Comparison of ENCODE assay signal across 8 mouse cellular contexts in genomic region chr12:101958556-101958955, GRCm38 (mm10). TPM values are rescaled to one million over a fixed set of nuclear protein-coding genes. Genes with fewer than 3 reads are reported as not detected.
DNase-seq lines count a peak whose midpoint lies in the region; ATAC-seq and TF ChIP-seq lines count a peak whose summit lies in the region.

No protein-coding gene starts in this region.

- H3K4me2 ChIP-seq in CH12.LX (ENCODE audit: insufficient read depth, low read depth, poor library complexity, severe bottlenecking): peak overlapping the region; percentile 95
- peak overlapping the region; percentile 68 for H3K4me2 ChIP-seq in heart, embryonic 14.5 days (ENCODE audit: low read length)
- peak overlapping the region; percentile 59 for H3K4me2 ChIP-seq in liver, embryonic 16.5 days (ENCODE audit: low read depth, low read length)

- no peak for ATAC-seq in heart, embryonic 14.5 days (ENCODE audit: insufficient number of reproducible peaks, insufficient read depth, low FRiP score, low read depth)
- no peak for ATAC-seq in liver, embryonic 16.5 days (ENCODE audit: low read depth)
- no peak for ATAC-seq in megakaryocyte-erythroid progenitor cell, adult 5-6 weeks (replicated peaks; ENCODE audit: low FRiP score, low TSS enrichment, poor library complexity, severe bottlenecking)

- TF ChIP-seq RAD21 in CH12.LX (IDR thresholded peaks at IDR 0.05; ENCODE audit: low read depth, low read length): no peak

- no peaks in the 10 kb centered on the region for H3K27me3 ChIP-seq in CH12.LX (replicated peaks)
- H3K27me3 ChIP-seq in ES-Bruce4 (ENCODE audit: control insufficient read depth, insufficient read depth, low read length, poor library complexity, severe bottlenecking): no peaks in the 10 kb centered on the region
- no peaks in the 10 kb centered on the region for H3K27me3 ChIP-seq in heart, embryonic 14.5 days (ENCODE audit: control insufficient read depth, insufficient read depth, low read length)
- H3K27me3 ChIP-seq in liver, embryonic 16.5 days (ENCODE audit: control insufficient read depth, insufficient read depth, low read depth, low read length): no peaks in the 10 kb centered on the region
- no peaks in the 10 kb centered on the region for H3K27me3 ChIP-seq in thymus, adult 2 months (ENCODE audit: control insufficient read depth, insufficient read depth, low read length)

- dilution Hi-C loops in CH12.LX (cut with MboI; ENCODE audit: extremely low pct_ligation_motif_present, extremely low pct_unique_long_range_greater_than_20kb, low sequenced_read_pairs): no loop called here

- H3K9ac ChIP-seq in CH12.LX (ENCODE audit: insufficient read depth, low read depth): peak overlapping the region; percentile 85
- H3K9ac ChIP-seq in ES-Bruce4 (ENCODE audit: low read depth, poor library complexity, severe bottlenecking): peak overlapping the region; percentile 69
- peak overlapping the region; percentile 58 for H3K9ac ChIP-seq in heart, embryonic 14.5 days (ENCODE audit: low read length)
- H3K9ac ChIP-seq in liver, embryonic 16.5 days (ENCODE audit: low read depth, low read length): peak overlapping the region; percentile 21; the same call in 1 of the 2 replicates

- TF ChIP-seq CTCF in CH12.LX (conservative IDR thresholded peaks at IDR 0.05 in 1 of 2, IDR thresholded peaks at IDR 0.05 in 1 of 2; ENCODE audit: low read depth in 2 of 2, low read length in 2 of 2): no peak
- no peak for TF ChIP-seq CTCF in ES-Bruce4 (IDR thresholded peaks at IDR 0.05; ENCODE audit: low read depth, low read length)
- TF ChIP-seq CTCF in thymus, adult 2 months (IDR thresholded peaks at IDR 0.05; ENCODE audit: borderline replicate concordance, control insufficient read depth, extremely low read depth, insufficient read depth, low read length, poor library complexity): no peak

- H3K9me3 ChIP-seq in CH12.LX (replicated peaks; ENCODE audit: low read length) (peaks cover 4% of the 10 kb centered on the region), ES-Bruce4 (replicated peaks; ENCODE audit: control insufficient read depth, insufficient read depth, low read length, poor library complexity, severe bottlenecking) (no peaks in the 10 kb centered on the region)
- no peaks in the 10 kb centered on the region for H3K9me3 ChIP-seq in heart, embryonic 14.5 days (ENCODE audit: control insufficient read depth, low read length)
- H3K9me3 ChIP-seq in liver, embryonic 16.5 days (replicated peaks; ENCODE audit: control insufficient read depth, low read length): no peaks in the 10 kb centered on the region

- TF ChIP-seq EP300 in CH12.LX (IDR thresholded peaks at IDR 0.05; ENCODE audit: low read length): 0 out of 2 replicates have a peak, but pooled peaks have one; percentile 30
- TF ChIP-seq EP300 in ES-Bruce4 (IDR thresholded peaks at IDR 0.05; ENCODE audit: insufficient read depth, low read depth, low read length): no peak

- H3K4me1 ChIP-seq in CH12.LX (ENCODE audit: control insufficient read depth in 1 of 2, insufficient read depth in 2 of 2): peaks cover 8 to 31% of the 10 kb centered on the region in 2 experiments; a peak in 3 of 4 replicates
- H3K4me1 ChIP-seq in ES-Bruce4 (ENCODE audit: control insufficient read depth, insufficient read depth, low read length): peaks cover 1% of the 10 kb centered on the region
- peaks cover 0 to 10% of the 10 kb centered on the region in 2 experiments; a peak in 2 of 4 replicates for H3K4me1 ChIP-seq in heart, embryonic 14.5 days (ENCODE audit: control insufficient read depth in 2 of 2, insufficient read depth in 2 of 2, low read length in 2 of 2)
- peaks cover 17% of the 10 kb centered on the region for H3K4me1 ChIP-seq in liver, embryonic 16.5 days (ENCODE audit: control insufficient read depth, low read depth, low read length)
- H3K4me1 ChIP-seq in thymus, adult 2 months (replicated peaks; ENCODE audit: control insufficient read depth, insufficient read depth, low read length): no peaks in the 10 kb centered on the region

- H3K27ac ChIP-seq in CH12.LX (ENCODE audit: insufficient read depth, low read depth): 0 out of 2 replicates have a peak overlapping the region, but pooled peaks have one; percentile 58
- no peak overlapping the region for H3K27ac ChIP-seq in ES-Bruce4 (ENCODE audit: insufficient read depth, low read length)
- H3K27ac ChIP-seq in heart, embryonic 14.5 days (replicated peaks in 1 of 2; ENCODE audit: control insufficient read depth in 1 of 2, insufficient read depth in 1 of 2, low read depth in 2 of 2, low read length in 2 of 2): no peak overlapping the region; a peak in 1 of 4 replicates
- H3K27ac ChIP-seq in liver, embryonic 16.5 days (ENCODE audit: low read length): peak overlapping the region; percentile 29; the same call in 1 of the 2 replicates
- H3K27ac ChIP-seq in thymus, adult 2 months (ENCODE audit: control insufficient read depth, insufficient read depth, low read length): no peak overlapping the region

- DNase-seq in CH12.LX (ENCODE audit: extremely low read depth): peak; percentile 56
- DNase-seq in thymus, adult 2 months: no peak
- DNase-seq in thymus, postnatal 10 days (ENCODE audit: low spot score in 2 of 2): no peak
- no peak for DNase-seq in adrenal gland, postnatal 25 days

- 49% methylated on average over 9 of the region's 9 CpGs for WGBS in heart, embryonic 14.5 days
- 17% methylated on average over 9 of the region's 9 CpGs for WGBS in liver, embryonic 16.5 days (ENCODE audit: insufficient replicate concordance)
- 15% methylated on average over 9 of the region's 9 CpGs for WGBS in thymus, adult 2 months

- H3K4me3 ChIP-seq in CH12.LX (replicated peaks in 1 of 3; ENCODE audit: low read depth in 2 of 3, low read length in 2 of 3, poor library complexity in 1 of 3) (peak overlapping the region in 2 of 3 experiments; percentile 54 to 92), ES-Bruce4 (ENCODE audit: low read depth, low read length) (peak overlapping the region; percentile 51)
- peak overlapping the region; percentile 23 to 83; a peak in 3 of 4 replicates for H3K4me3 ChIP-seq in heart, embryonic 14.5 days (ENCODE audit: control insufficient read depth in 1 of 2, insufficient read depth in 1 of 2, low read depth in 1 of 2, low read length in 2 of 2)
- H3K4me3 ChIP-seq in liver, embryonic 16.5 days (ENCODE audit: low read depth, low read length): peak overlapping the region; percentile 93
- H3K4me3 ChIP-seq in thymus, adult 2 months (ENCODE audit: control insufficient read depth, insufficient read depth, low read length): no peak overlapping the region

- H3K36me3 ChIP-seq in CH12.LX (replicated peaks in 1 of 2; ENCODE audit: control insufficient read depth in 1 of 2, insufficient read depth in 1 of 2, low read length in 1 of 2) (peaks cover 0 to 9% of the 10 kb centered on the region in 2 experiments), ES-Bruce4 (ENCODE audit: control insufficient read depth, insufficient read depth, low read length, poor library complexity, severe bottlenecking) (no peaks in the 10 kb centered on the region)
- H3K36me3 ChIP-seq in heart, embryonic 14.5 days (ENCODE audit: control insufficient read depth, insufficient read depth, low read length): no peaks in the 10 kb centered on the region
- H3K36me3 ChIP-seq in liver, embryonic 16.5 days (ENCODE audit: control insufficient read depth, insufficient read depth): no peaks in the 10 kb centered on the region
- H3K36me3 ChIP-seq in thymus, adult 2 months (ENCODE audit: control insufficient read depth, insufficient read depth, low read length): no peaks in the 10 kb centered on the region

- H3K79me2 ChIP-seq in CH12.LX (replicated peaks; ENCODE audit: control insufficient read depth, extremely low read depth, insufficient read depth, poor library complexity, severe bottlenecking): peaks cover 4% of the 10 kb centered on the region

- TF ChIP-seq POLR2A in CH12.LX (IDR thresholded peaks at IDR 0.05; ENCODE audit: low read depth, low read length) (no peak), ES-Bruce4 (IDR thresholded peaks at IDR 0.05; ENCODE audit: insufficient read depth, low read length) (no peak)
- no peak for TF ChIP-seq POLR2A in thymus, adult 2 months (IDR thresholded peaks at IDR 0.05; ENCODE audit: control insufficient read depth, extremely low read depth, insufficient read depth, low read length, poor library complexity)

- in situ Hi-C loops in CH12.LX (cut with MboI; ENCODE audit: low pct_ligation_motif_present, low pct_unique_long_range_greater_than_20kb, low sequenced_read_pairs): no loop called here

RNA-seq across cellular contexts. Expression of gene Atxn3, which starts 0.5 kb away (rescaled TPM):
- total RNA-seq in CH12.LX (2012; rRNA removed) (10.8 and 11.2 TPM in 2 replicates), CH12.LX (2014; rRNA removed) (24.4 and 25.8 TPM in 2 replicates)
- polyA plus RNA-seq in CH12.LX (2012; ENCODE audit: insufficient read length, low read depth) (19.9 and 21.8 TPM in 2 replicates), ES-Bruce4 (2011; ENCODE audit: insufficient read depth, insufficient read length, low read depth, missing spikeins) (28.1 and 34.9 TPM in 2 replicates)
- polyA plus RNA-seq in heart, embryonic 14.5 days (2014; fragmentation: Nextera tagmentation; extraction: Ambion mirVana): 8.8 and 10.2 TPM in 2 replicates
- 8.6 and 9.5 TPM in 2 replicates for polyA plus RNA-seq in liver, embryonic 16.5 days (2015; fragmentation: Nextera tagmentation; extraction: Ambion mirVana)
- 5.5 and 6.0 TPM in 2 replicates for polyA plus RNA-seq in thymus, adult 2 months (2012; rRNA removed)
- total RNA-seq in megakaryocyte-erythroid progenitor cell, adult 5-6 weeks (2014; fragmentation: Nextera tagmentation): 18.9 and 24.3 TPM in 2 replicates
- total RNA-seq in megakaryocyte-erythroid progenitor cell, adult 5-6 weeks (2017): 46.3 and 70.9 TPM in 2 replicates
- 18.5 and 30.1 TPM in 2 replicates for total RNA-seq in adrenal gland, postnatal 25 days (2021)

RNA-seq across cellular contexts. Expression of gene Cpsf2, which starts 17.2 kb away (rescaled TPM):
- total RNA-seq in CH12.LX (2012; rRNA removed) (32.7 and 38.1 TPM in 2 replicates), CH12.LX (2014; rRNA removed) (42.0 and 45.5 TPM in 2 replicates)
- polyA plus RNA-seq in CH12.LX (2012; ENCODE audit: insufficient read length, low read depth) (34.6 and 36.1 TPM in 2 replicates), ES-Bruce4 (2011; ENCODE audit: insufficient read depth, insufficient read length, low read depth, missing spikeins) (35.8 and 39.1 TPM in 2 replicates)
- polyA plus RNA-seq in heart, embryonic 14.5 days (2014; fragmentation: Nextera tagmentation; extraction: Ambion mirVana): 21.5 and 23.2 TPM in 2 replicates
- 13.6 and 14.8 TPM in 2 replicates for polyA plus RNA-seq in liver, embryonic 16.5 days (2015; fragmentation: Nextera tagmentation; extraction: Ambion mirVana)
- 6.6 and 6.9 TPM in 2 replicates for polyA plus RNA-seq in thymus, adult 2 months (2012; rRNA removed)
- total RNA-seq in megakaryocyte-erythroid progenitor cell, adult 5-6 weeks (2014; fragmentation: Nextera tagmentation): 52.6 and 65.5 TPM in 2 replicates
- 99.1 and 106 TPM in 2 replicates for total RNA-seq in megakaryocyte-erythroid progenitor cell, adult 5-6 weeks (2017)
- total RNA-seq in adrenal gland, postnatal 25 days (2021): 39.6 and 39.7 TPM in 2 replicates

RNA-seq across cellular contexts. Expression of gene Trip11, which starts 45.5 kb away (rescaled TPM):
- total RNA-seq in CH12.LX (2012; rRNA removed): 12.8 and 13.3 TPM in 2 replicates
- total RNA-seq in CH12.LX (2014; rRNA removed): 5.1 and 5.5 TPM in 2 replicates
- 8.0 and 10.4 TPM in 2 replicates for polyA plus RNA-seq in CH12.LX (2012; ENCODE audit: insufficient read length, low read depth)
- polyA plus RNA-seq in ES-Bruce4 (2011; ENCODE audit: insufficient read depth, insufficient read length, low read depth, missing spikeins): 21.0 and 23.7 TPM in 2 replicates
- polyA plus RNA-seq in heart, embryonic 14.5 days (2014; fragmentation: Nextera tagmentation; extraction: Ambion mirVana): 20.5 and 21.8 TPM in 2 replicates
- polyA plus RNA-seq in liver, embryonic 16.5 days (2015; fragmentation: Nextera tagmentation; extraction: Ambion mirVana): 7.2 and 7.9 TPM in 2 replicates
- polyA plus RNA-seq in thymus, adult 2 months (2012; rRNA removed): 6.4 and 7.6 TPM in 2 replicates
- 25.8 and 31.7 TPM in 2 replicates for total RNA-seq in megakaryocyte-erythroid progenitor cell, adult 5-6 weeks (2014; fragmentation: Nextera tagmentation)
- total RNA-seq in megakaryocyte-erythroid progenitor cell, adult 5-6 weeks (2017): 31.2 and 46.2 TPM in 2 replicates
- total RNA-seq in adrenal gland, postnatal 25 days (2021): 41.5 and 42.3 TPM in 2 replicates

Comparison
In these comparisons a context has a peak if more than half of its experiments do, and no peak if none do; other contexts are left out.
1. H3K27ac ChIP-seq: peak in CH12.LX (single experiment) and liver, embryonic 16.5 days (single experiment); none in ES-Bruce4 (single experiment), heart, embryonic 14.5 days (0 of 2) and thymus, adult 2 months (single experiment).
2. H3K9ac ChIP-seq: peak in every context shown above with its lines; median percentile 85 in CH12.LX; 69 in ES-Bruce4; 58 in heart, embryonic 14.5 days; 21 in liver, embryonic 16.5 days.
3. Peak in every context shown above with its lines, with median percentiles within 50 percentile points of each other: H3K4me2 ChIP-seq.